In genomic region chr16:4629950-4630349, GRCm38 (mm10) we compare ENCODE assay signal across 8 mouse cellular contexts. TPM values are rescaled to one million over a fixed set of nuclear protein-coding genes. Genes with fewer than 3 reads are reported as not detected.
DNase-seq lines count a peak whose midpoint lies in the region; ATAC-seq and TF ChIP-seq lines count a peak whose summit lies in the region.

No protein-coding gene starts in this region.

- no peak for TF ChIP-seq POLR2A in limb, embryonic 14.5 days (IDR thresholded peaks at IDR 0.05; ENCODE audit: borderline replicate concordance, extremely low read depth, insufficient read depth, insufficient read length)

- H3K36me3 ChIP-seq in limb, embryonic 14.5 days (ENCODE audit: control insufficient read depth, insufficient read depth, low read length), result peaks cover 22% of the 10 kb centered on the region
- 0 out of 2 replicates have a peak, but pooled peaks cover 5% of the 10 kb centered on the region for H3K36me3 ChIP-seq in stomach, embryonic 16.5 days (ENCODE audit: control insufficient read depth, insufficient read depth, low read length)

- DNase-seq in layer of hippocampus, adult 11-12 months (ENCODE audit: low spot score), result peak; percentile 79
- DNase-seq in layer of hippocampus, adult 9-11 months, result no peak
- DNase-seq in cerebellum, postnatal 25 days, result peak; percentile 87 to 92
- DNase-seq in gastrocnemius, postnatal 14 days, result peak; percentile 86
- peak; percentile 80 for DNase-seq in kidney, adult 11 months
- DNase-seq in limb, embryonic 14.5 days (ENCODE audit: low spot score), result peak; percentile 53

- no peak overlapping the region for H3K9ac ChIP-seq in limb, embryonic 14.5 days (ENCODE audit: low read depth, low read length, severe bottlenecking)
- no peak overlapping the region for H3K9ac ChIP-seq in stomach, embryonic 16.5 days (ENCODE audit: low read length)

- WGBS in limb, embryonic 14.5 days, result 19% methylated on average over 6 of the region's 6 CpGs
- WGBS in stomach, embryonic 16.5 days, result 23% methylated on average over 6 of the region's 6 CpGs

- ATAC-seq in limb, embryonic 14.5 days (ENCODE audit: low FRiP score, low read depth), result peak; percentile 48; the same call in 1 of the 2 replicates
- peak; percentile 72 for ATAC-seq in monocyte, adult 5-6 weeks (replicated peaks; ENCODE audit: insufficient number of reproducible peaks, low FRiP score, low TSS enrichment, poor library complexity, severe bottlenecking)
- ATAC-seq in stomach, embryonic 16.5 days (ENCODE audit: insufficient read depth, low FRiP score), result peak; percentile 4; the same call in 1 of the 2 replicates

- H3K4me2 ChIP-seq in limb, embryonic 14.5 days (replicated peaks; ENCODE audit: low read depth, low read length, severe bottlenecking), result no peak overlapping the region
- no peak overlapping the region for H3K4me2 ChIP-seq in stomach, embryonic 16.5 days (ENCODE audit: low read depth, low read length)

- H3K9me3 ChIP-seq in limb, embryonic 14.5 days (ENCODE audit: control insufficient read depth, low read length), result no peaks in the 10 kb centered on the region
- no peaks in the 10 kb centered on the region for H3K9me3 ChIP-seq in stomach, embryonic 16.5 days (replicated peaks; ENCODE audit: control insufficient read depth, low read length)

- peaks cover 2% of the 10 kb centered on the region; the same call in 1 of the 2 replicates for H3K4me1 ChIP-seq in limb, embryonic 14.5 days (ENCODE audit: control insufficient read depth, insufficient read depth, low read length)
- no peaks in the 10 kb centered on the region for H3K4me1 ChIP-seq in stomach, embryonic 16.5 days (ENCODE audit: control insufficient read depth, insufficient read depth, low read length)

- no peak overlapping the region for H3K27ac ChIP-seq in limb, embryonic 14.5 days (replicated peaks; ENCODE audit: low read depth, low read length)
- H3K27ac ChIP-seq in stomach, embryonic 16.5 days (ENCODE audit: low read length), result no peak overlapping the region

- H3K4me3 ChIP-seq in limb, embryonic 14.5 days (replicated peaks; ENCODE audit: low read length), result no peak overlapping the region
- H3K4me3 ChIP-seq in stomach, embryonic 16.5 days (replicated peaks; ENCODE audit: low read length), result no peak overlapping the region

- H3K27me3 ChIP-seq in limb, embryonic 14.5 days (ENCODE audit: control insufficient read depth, insufficient read depth, low read length), result no peaks in the 10 kb centered on the region
- no peaks in the 10 kb centered on the region for H3K27me3 ChIP-seq in stomach, embryonic 16.5 days (ENCODE audit: control insufficient read depth, insufficient read depth, low read length)

- intact Hi-C loops in gastrocnemius, postnatal 14 days (cut with DNase I; ENCODE audit: low total_unique reads), result loop anchor here (5.0 kb wide), 1 partner anchor 37 kb away; no protein-coding TSS in a partner anchor

RNA-seq across cellular contexts. Expression of gene Pam16, which starts 5.2 kb away (rescaled TPM):
- 10 to 100 TPM; 68.0 to 74.9 TPM for total RNA-seq in gastrocnemius, postnatal 14 days (2021)
- polyA plus RNA-seq in limb, embryonic 14.5 days (2012; rRNA removed), result 72.7 and 80.1 TPM in 2 replicates
- polyA plus RNA-seq in limb, embryonic 14.5 days (2014; fragmentation: Nextera tagmentation; extraction: Ambion mirVana), result 92.5 and 94.1 TPM in 2 replicates
- total RNA-seq in monocyte, adult 5-6 weeks (2017), result 5.1 to 18.7 TPM (median 14.8 TPM) in 3 replicates
- polyA plus RNA-seq in stomach, embryonic 16.5 days (2015; fragmentation: Nextera tagmentation; extraction: Ambion mirVana), result 47.9 and 75.3 TPM in 2 replicates

RNA-seq across cellular contexts. Expression of gene Vasn, which starts 9.8 kb away (rescaled TPM):
- total RNA-seq in gastrocnemius, postnatal 14 days (2021), result 1 to 10 TPM; 7.6 to 8.4 TPM
- polyA plus RNA-seq in limb, embryonic 14.5 days (2012; rRNA removed), result 75.7 and 117 TPM in 2 replicates
- 35.7 and 36.8 TPM in 2 replicates for polyA plus RNA-seq in limb, embryonic 14.5 days (2014; fragmentation: Nextera tagmentation; extraction: Ambion mirVana)
- 0.19 to 0.43 TPM (median 0.39 TPM) in 3 replicates for total RNA-seq in monocyte, adult 5-6 weeks (2017)
- 18.3 and 18.4 TPM in 2 replicates for polyA plus RNA-seq in stomach, embryonic 16.5 days (2015; fragmentation: Nextera tagmentation; extraction: Ambion mirVana)

RNA-seq across cellular contexts. Expression of gene Dnaja3, which starts 9.8 kb away (rescaled TPM):
- 100 to 1,000 TPM in 1 of 2 experiments, 10 to 100 TPM in 1; 88.0 to 100 TPM for total RNA-seq in gastrocnemius, postnatal 14 days (2021)
- 27.0 and 30.2 TPM in 2 replicates for polyA plus RNA-seq in limb, embryonic 14.5 days (2012; rRNA removed)
- polyA plus RNA-seq in limb, embryonic 14.5 days (2014; fragmentation: Nextera tagmentation; extraction: Ambion mirVana), result 52.4 and 54.7 TPM in 2 replicates
- total RNA-seq in monocyte, adult 5-6 weeks (2017), result 25.9 to 34.1 TPM (median 26.3 TPM) in 3 replicates
- polyA plus RNA-seq in stomach, embryonic 16.5 days (2015; fragmentation: Nextera tagmentation; extraction: Ambion mirVana), result 73.1 and 76.6 TPM in 2 replicates

RNA-seq across cellular contexts. Expression of gene Glis2, which starts 35.4 kb away (rescaled TPM):
- 10 to 100 TPM; 11.8 to 15.2 TPM for total RNA-seq in gastrocnemius, postnatal 14 days (2021)
- polyA plus RNA-seq in limb, embryonic 14.5 days (2012; rRNA removed), result 83.8 and 110 TPM in 2 replicates
- polyA plus RNA-seq in limb, embryonic 14.5 days (2014; fragmentation: Nextera tagmentation; extraction: Ambion mirVana), result 45.9 and 53.3 TPM in 2 replicates
- total RNA-seq in monocyte, adult 5-6 weeks (2017), result 0.19 to 0.76 TPM (median 0.64 TPM) in 3 replicates
- polyA plus RNA-seq in stomach, embryonic 16.5 days (2015; fragmentation: Nextera tagmentation; extraction: Ambion mirVana), result 18.7 and 21.7 TPM in 2 replicates

RNA-seq across cellular contexts. Expression of gene Coro7, which starts 49.6 kb away (rescaled TPM):
- 10 to 100 TPM; 13.9 to 17.8 TPM for total RNA-seq in gastrocnemius, postnatal 14 days (2021)
- polyA plus RNA-seq in limb, embryonic 14.5 days (2012; rRNA removed), result 40.8 and 51.1 TPM in 2 replicates
- polyA plus RNA-seq in limb, embryonic 14.5 days (2014; fragmentation: Nextera tagmentation; extraction: Ambion mirVana), result 15.0 and 16.0 TPM in 2 replicates
- total RNA-seq in monocyte, adult 5-6 weeks (2017), result 28.4 to 62.6 TPM (median 29.8 TPM) in 3 replicates
- polyA plus RNA-seq in stomach, embryonic 16.5 days (2015; fragmentation: Nextera tagmentation; extraction: Ambion mirVana), result 19.7 and 20.6 TPM in 2 replicates

Comparison
In these comparisons a context has a peak if more than half of its experiments do, and no peak if none do; other contexts are left out.
1. ATAC-seq: peak in every context shown above with its lines; median percentile 72 in monocyte, adult 5-6 weeks; 48 in limb, embryonic 14.5 days; 4 in stomach, embryonic 16.5 days.